Mouse (Mus musculus) MEL (cell line): ENCODE results near the gene Accs. TPM values are rescaled to one million over a fixed set of nuclear protein-coding genes. Genes with fewer than 3 reads are reported as not detected.

Source experiments
- DNase-seq: peaks from one replicate; pipeline ENCODE4 v3.0.0; 2011; ENCODE audit warnings: low read depth, low spot score
- H3K27ac ChIP-seq: 2 replicates; pipeline ENCODE4 v1.5.1; 2012; ENCODE audit warnings: low read depth, mild to moderate bottlenecking, control low read depth, low read length, moderate library complexity; ENCODE audit not compliant: control insufficient read depth
- H3K27me3 ChIP-seq, 2 experiments: fragments of 150-350 bp in 1 of 2; sonication (generic) in 1 of 2; 2 replicates each; pipeline ENCODE4 v1.6.1; 2012; ENCODE audit warnings: low read length in 2 of 2, mild to moderate bottlenecking in 2 of 2, improper control_type of control experiment in 1 of 2, moderate library complexity in 1 of 2; ENCODE audit not compliant: insufficient read depth in 2 of 2, control insufficient read depth in 1 of 2
- H3K36me3 ChIP-seq, 2 experiments: 2 replicates each; pipeline ENCODE4 v1.6.1; 2012 to 2014; ENCODE audit warnings: low read length in 2 of 2, improper control_type of control experiment in 1 of 2, inconsistent platforms in 1 of 2, mild to moderate bottlenecking in 1 of 2; ENCODE audit not compliant: insufficient read depth in 2 of 2, control insufficient read depth in 1 of 2
- H3K4me1 ChIP-seq, 2 experiments: fragments of 150-350 bp in 1 of 2; sonication (generic) in 1 of 2; 2 replicates each; pipeline ENCODE4 v1.6.1; 2012; ENCODE audit warnings: low read length in 2 of 2, improper control_type of control experiment in 1 of 2, mild to moderate bottlenecking in 1 of 2; ENCODE audit not compliant: insufficient read depth in 2 of 2, control insufficient read depth in 1 of 2
- H3K4me3 ChIP-seq, 2 experiments: fragments of 150-350 bp in 1 of 2; sonication (generic) in 1 of 2; 2 replicates each; pipeline ENCODE4 v1.5.1; 2012; ENCODE audit warnings: low read depth in 2 of 2, low read length in 2 of 2, mild to moderate bottlenecking in 2 of 2, moderate library complexity in 2 of 2, control low read depth in 1 of 2, improper control_type of control experiment in 1 of 2; ENCODE audit not compliant: control insufficient read depth in 1 of 2, insufficient read depth in 1 of 2
- H3K79me2 ChIP-seq: 2 replicates; pipeline ENCODE4 v1.6.1; 2012; ENCODE audit warnings: mild to moderate bottlenecking, low read length, moderate library complexity; ENCODE audit not compliant: control insufficient read depth, poor library complexity, insufficient read depth
- H3K9ac ChIP-seq: 2 replicates; pipeline ENCODE4 v1.6.1; 2012; ENCODE audit warnings: low read depth, mild to moderate bottlenecking, control low read depth, low read length, moderate library complexity; ENCODE audit not compliant: control insufficient read depth, poor library complexity, severe bottlenecking
- H3K9me3 ChIP-seq: fragments of 150-350 bp; sonication (generic); replicated peaks from 2 replicates; pipeline ENCODE4 v1.6.1; 2012; ENCODE audit warnings: mild to moderate bottlenecking, low read length, improper control_type of control experiment, moderate library complexity; ENCODE audit not compliant: insufficient read depth
- BHLHE40 ChIP-seq: IDR thresholded peaks from 2 replicates; pipeline ENCODE4 v1.6.1; 2012; ENCODE audit warnings: low read depth, mild to moderate bottlenecking, inconsistent platforms, low read length, improper control_type of control experiment, borderline replicate concordance
- CTCF ChIP-seq, 3 experiments: IDR thresholded peaks in 2 of 3; conservative IDR thresholded peaks in 1 of 3; 2 replicates each; pipeline ENCODE4 v1.5.1; 2011 to 2012; ENCODE audit warnings: low read length in 3 of 3, low read depth in 2 of 3, mild to moderate bottlenecking in 2 of 3, improper control_type of control experiment in 1 of 3, inconsistent platforms in 1 of 3, mixed read lengths in 1 of 3, moderate library complexity in 1 of 3; ENCODE audit not compliant: control insufficient read depth in 1 of 3, insufficient read depth in 1 of 3, poor library complexity in 1 of 3, severe bottlenecking in 1 of 3
- ELF1 ChIP-seq: IDR thresholded peaks from 2 replicates; pipeline ENCODE4 v1.6.1; 2014; ENCODE audit warnings: low read depth, mild to moderate bottlenecking, inconsistent platforms, low read length, improper control_type of control experiment, moderate library complexity
- ETS1 ChIP-seq: IDR thresholded peaks from 2 replicates; pipeline ENCODE4 v1.6.1; 2012; ENCODE audit warnings: low read depth, mild to moderate bottlenecking, inconsistent platforms, low read length, improper control_type of control experiment, moderate library complexity
- HCFC1 ChIP-seq: IDR thresholded peaks from 2 replicates; pipeline ENCODE4 v1.6.1; 2012; ENCODE audit warnings: low read depth, mild to moderate bottlenecking, inconsistent platforms, low read length, improper control_type of control experiment, moderate library complexity
- JUND ChIP-seq: IDR thresholded peaks from 2 replicates; pipeline ENCODE4 v1.6.1; 2011; ENCODE audit warnings: low read depth, mild to moderate bottlenecking, improper control_type of control experiment, low read length
- MAFK ChIP-seq: IDR thresholded peaks from 2 replicates; pipeline ENCODE4 v1.6.1; 2011; ENCODE audit warnings: low read depth, mild to moderate bottlenecking, low read length, improper control_type of control experiment, borderline replicate concordance
- MAX ChIP-seq: IDR thresholded peaks from 2 replicates; pipeline ENCODE4 v1.6.1; 2011; ENCODE audit warnings: low read length, improper control_type of control experiment
- MAZ ChIP-seq: IDR thresholded peaks from 2 replicates; pipeline ENCODE4 v1.6.1; 2012; ENCODE audit warnings: low read depth, mild to moderate bottlenecking, inconsistent platforms, low read length, improper control_type of control experiment
- MEF2A ChIP-seq: IDR thresholded peaks from 2 replicates; pipeline ENCODE4 v1.6.1; 2014; ENCODE audit warnings: low read depth, mild to moderate bottlenecking, inconsistent platforms, low read length, improper control_type of control experiment; ENCODE audit not compliant: poor library complexity, insufficient replicate concordance, severe bottlenecking; ENCODE audit errors: extremely low read depth
- MYB ChIP-seq: IDR thresholded peaks from 2 replicates; pipeline ENCODE4 v1.6.1; 2011; ENCODE audit warnings: mild to moderate bottlenecking, low read depth, low read length, improper control_type of control experiment
- MYC ChIP-seq: IDR thresholded peaks from 2 replicates; pipeline ENCODE4 v1.6.1; 2011; ENCODE audit warnings: low read depth, mild to moderate bottlenecking, low read length, improper control_type of control experiment, moderate library complexity
- NELFE ChIP-seq: IDR thresholded peaks from 2 replicates; pipeline ENCODE4 v1.6.1; 2011; ENCODE audit warnings: low read depth, low read length, improper control_type of control experiment
- NRF1 ChIP-seq: IDR thresholded peaks from 2 replicates; pipeline ENCODE4 v1.6.1; 2014; ENCODE audit warnings: low read depth, mild to moderate bottlenecking, inconsistent platforms, low read length, improper control_type of control experiment, moderate library complexity; ENCODE audit not compliant: poor library complexity, insufficient read depth, severe bottlenecking
- POLR2AphosphoS2 ChIP-seq: IDR thresholded peaks from 2 replicates; pipeline ENCODE4 v1.6.1; 2011; ENCODE audit warnings: low read length, improper control_type of control experiment
- POLR2AphosphoS5 ChIP-seq: IDR thresholded peaks from 2 replicates; pipeline ENCODE4 v1.6.1; 2012; ENCODE audit warnings: low read depth, borderline replicate concordance, mild to moderate bottlenecking, inconsistent platforms, low read length, moderate library complexity, mixed read lengths
- RAD21 ChIP-seq: IDR thresholded peaks from 2 replicates; pipeline ENCODE4 v1.6.1; 2011; ENCODE audit warnings: mild to moderate bottlenecking, low read depth, low read length, improper control_type of control experiment
- SIN3A ChIP-seq: IDR thresholded peaks from 2 replicates; pipeline ENCODE4 v1.6.1; 2012; ENCODE audit warnings: low read length, improper control_type of control experiment, inconsistent platforms
- SMC3 ChIP-seq: IDR thresholded peaks from 2 replicates; pipeline ENCODE4 v1.6.1; 2011; ENCODE audit warnings: low read depth, low read length, improper control_type of control experiment
- TAL1 ChIP-seq: IDR thresholded peaks from 2 replicates; pipeline ENCODE4 v1.6.1; 2012; ENCODE audit warnings: mild to moderate bottlenecking, inconsistent platforms, low read length, moderate library complexity, mixed read lengths
- TCF12 ChIP-seq: IDR thresholded peaks from 2 replicates; pipeline ENCODE4 v1.6.1; 2014; ENCODE audit warnings: low read depth, mild to moderate bottlenecking, inconsistent platforms, low read length, improper control_type of control experiment, moderate library complexity
- UBTF ChIP-seq: IDR thresholded peaks from 2 replicates; pipeline ENCODE4 v1.6.1; 2012; ENCODE audit warnings: low read depth, mild to moderate bottlenecking, inconsistent platforms, low read length, improper control_type of control experiment, moderate library complexity, borderline replicate concordance; ENCODE audit not compliant: insufficient read depth
- USF1 ChIP-seq: IDR thresholded peaks from 2 replicates; pipeline ENCODE4 v1.6.1; 2014; ENCODE audit warnings: low read depth, mild to moderate bottlenecking, inconsistent platforms, low read length, improper control_type of control experiment, moderate library complexity
- USF2 ChIP-seq, 2 experiments: IDR thresholded peaks; 2 replicates each; pipeline ENCODE4 v1.6.1; 2011 to 2012; ENCODE audit warnings: improper control_type of control experiment in 2 of 2, low read length in 2 of 2, borderline replicate concordance in 1 of 2, inconsistent platforms in 1 of 2, low read depth in 1 of 2, mild to moderate bottlenecking in 1 of 2; ENCODE audit not compliant: insufficient read depth in 1 of 2
- ZKSCAN1 ChIP-seq: IDR thresholded peaks from 2 replicates; pipeline ENCODE4 v1.6.1; 2012; ENCODE audit warnings: low read depth, mild to moderate bottlenecking, inconsistent platforms, low read length, improper control_type of control experiment, moderate library complexity
- ZMIZ1 ChIP-seq: IDR thresholded peaks from 2 replicates; pipeline ENCODE4 v1.6.1; 2012; ENCODE audit warnings: low read depth, mild to moderate bottlenecking, inconsistent platforms, low read length, improper control_type of control experiment, moderate library complexity
- polyA plus RNA-seq, 2 experiments: library from polyadenylated mRNA; stranded (reverse) in 1 of 2; unstranded in 1 of 2; fragments of >175 nt in 1 of 2; fragments of >200 nt in 1 of 2; gene quantifications; 2 replicates each; pipeline versions ENCODE4 v1.2.1 to v1.2.4; 2012; ENCODE audit warnings: low replicate concordance in 2 of 2, low read depth in 1 of 2; ENCODE audit not compliant: insufficient read length in 2 of 2, insufficient read depth in 1 of 2, missing spikeins in 1 of 2
- total RNA-seq: library from RNA; depleted of rRNA; stranded (reverse); fragments of 300-350 nt; gene quantifications from 2 replicates; pipeline ENCODE4 v1.2.3, GENCODE M21; 2012

Accs gene
- total and polyA plus RNA-seq, 3 experiments: 1.0 to 4.5 TPM; not detected in 1

GRCm38 (mm10) chr2:93785432-93785798, 64.3 kb downstream of the Accs start:
- TF ChIP-seq MYB (no peak), TCF12 (no peak), NRF1 (no peak), MAFK (no peak), ZMIZ1 (no peak), ZKSCAN1 (no peak), SIN3A (no peak), USF1 (no peak), RAD21 (no peak), CTCF (IDR thresholded peaks at IDR 0.05 in 2 of 3, conservative IDR thresholded peaks at IDR 0.05 in 1 of 3; ENCODE audit: control insufficient read depth in 1 of 3, insufficient read depth in 1 of 3, low read depth in 2 of 3, low read length in 3 of 3, poor library complexity in 1 of 3, severe bottlenecking in 1 of 3) (no peak), SMC3 (no peak), BHLHE40 (no peak), HCFC1 (no peak), NELFE (no peak), ETS1 (no peak), MAZ (no peak), MAX (no peak), ELF1 (no peak), USF2 (IDR thresholded peaks at IDR 0.05; ENCODE audit: borderline replicate concordance in 1 of 2, insufficient read depth in 1 of 2, low read depth in 1 of 2, low read length in 2 of 2) (no peak), TAL1 (no peak)
- no peaks in the 10 kb centered on the region for H3K79me2 ChIP-seq
- no peaks in the 10 kb centered on the region for H3K9me3 ChIP-seq
- no peaks in the 10 kb centered on the region for H3K4me1 ChIP-seq
- no peak overlapping the region for H3K4me3 ChIP-seq
- no peaks in the 10 kb centered on the region for H3K27me3 ChIP-seq
- no peak overlapping the region for H3K27ac ChIP-seq
- no peak overlapping the region for H3K9ac ChIP-seq
- peaks cover 0 to 2% of the 10 kb centered on the region in 2 experiments; a peak in 1 of 4 replicates for H3K36me3 ChIP-seq
- no peak for DNase-seq

GRCm38 (mm10) chr2:93784721-93785431, 64.9 kb downstream of the Accs start:
- Histone ChIP-seq H3K79me2 (no peaks in the 10 kb centered on the region), H3K4me1 (no peaks in the 10 kb centered on the region), H3K36me3 (peaks cover 0 to 2% of the 10 kb centered on the region in 2 experiments; a peak in 1 of 4 replicates), H3K27me3 (no peaks in the 10 kb centered on the region), H3K9ac (no peak overlapping the region), H3K27ac (no peak overlapping the region), H3K4me3 (no peak overlapping the region), H3K9me3 (no peaks in the 10 kb centered on the region)
- TF ChIP-seq TCF12: no peak
- TF ChIP-seq BHLHE40: no peak
- TF ChIP-seq MYC: no peak
- no peak for TF ChIP-seq MEF2A
- TF ChIP-seq TAL1: no peak
- TF ChIP-seq NELFE: no peak
- no peak for TF ChIP-seq POLR2AphosphoS2
- no peak for TF ChIP-seq UBTF
- no peak for TF ChIP-seq POLR2AphosphoS5
- TF ChIP-seq ETS1: no peak
- no peak for TF ChIP-seq HCFC1
- TF ChIP-seq JUND: no peak
- TF ChIP-seq USF2 (IDR thresholded peaks at IDR 0.05; ENCODE audit: borderline replicate concordance in 1 of 2, insufficient read depth in 1 of 2, low read depth in 1 of 2, low read length in 2 of 2): no peak
- no peak for TF ChIP-seq MYB
- no peak for TF ChIP-seq USF1
- no peak for DNase-seq
